Mouse (Mus musculus) c-Kit-positive CD71-positive TER-119-positive erythroid progenitor cells, embryonic 14.5 days (primary cell): Measurements from ENCODE around the gene Rnf31.

Source experiments
- DNase-seq: peaks from one replicate; pipeline ENCODE4 v3.0.0-alpha.2; 2013; ENCODE audit warnings: low spot score

Rnf31 gene

DNA sequence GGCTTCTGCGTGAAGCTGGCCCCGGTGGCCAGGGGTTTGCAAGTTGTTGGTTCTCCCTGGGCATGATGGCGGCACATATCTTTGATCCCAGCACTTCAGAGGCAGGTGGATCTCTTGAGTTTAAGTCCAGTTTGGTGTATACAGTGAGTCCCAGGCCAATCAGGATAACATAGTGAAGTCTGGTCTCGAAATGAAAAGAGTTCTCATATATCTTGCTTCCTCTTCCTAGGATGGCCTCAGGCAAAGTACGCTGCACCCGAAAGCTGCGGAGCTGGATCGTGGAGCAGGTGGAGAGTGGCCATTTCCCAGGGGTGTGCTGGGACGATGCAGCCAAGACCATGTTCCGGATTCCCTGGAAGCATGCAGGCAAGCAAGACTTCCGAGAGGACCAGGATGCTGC is 13.3 kb downstream of the Rnf31 start:
- no peak for DNase-seq

DNA sequence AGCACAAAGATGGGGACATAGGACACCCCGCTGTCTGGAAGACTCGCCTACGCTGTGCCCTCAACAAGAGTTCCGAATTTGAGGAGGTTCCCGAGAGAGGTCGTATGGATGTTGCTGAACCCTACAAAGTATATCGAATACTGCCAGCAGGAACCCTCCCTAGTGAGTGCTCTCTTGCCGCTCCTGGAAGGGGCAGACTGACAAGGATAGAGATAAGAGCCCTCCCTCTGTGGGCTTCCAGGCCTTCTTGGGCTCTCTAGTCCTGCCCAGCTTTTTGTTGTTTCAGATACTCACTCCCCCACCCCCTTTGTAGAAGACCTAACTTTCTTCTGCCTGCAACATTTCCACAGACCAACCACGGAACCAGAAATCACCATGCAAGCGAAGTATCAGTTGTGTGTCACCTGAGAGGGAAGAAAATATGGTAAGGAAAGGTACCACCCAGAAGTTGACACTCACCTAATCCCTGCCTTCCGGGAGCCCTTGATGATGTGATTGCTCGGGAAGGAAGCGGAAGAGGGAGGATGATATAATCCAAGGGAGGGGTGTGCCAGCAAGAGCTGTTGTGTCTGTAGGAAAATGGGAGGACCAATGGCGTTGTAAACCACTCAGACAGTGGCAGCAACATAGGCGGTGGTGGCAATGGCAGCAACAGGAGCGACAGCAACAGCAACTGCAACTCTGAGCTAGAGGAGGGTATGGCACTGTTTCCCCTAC is 14.4 kb downstream of the Rnf31 start:
- no peak for DNase-seq

DNA sequence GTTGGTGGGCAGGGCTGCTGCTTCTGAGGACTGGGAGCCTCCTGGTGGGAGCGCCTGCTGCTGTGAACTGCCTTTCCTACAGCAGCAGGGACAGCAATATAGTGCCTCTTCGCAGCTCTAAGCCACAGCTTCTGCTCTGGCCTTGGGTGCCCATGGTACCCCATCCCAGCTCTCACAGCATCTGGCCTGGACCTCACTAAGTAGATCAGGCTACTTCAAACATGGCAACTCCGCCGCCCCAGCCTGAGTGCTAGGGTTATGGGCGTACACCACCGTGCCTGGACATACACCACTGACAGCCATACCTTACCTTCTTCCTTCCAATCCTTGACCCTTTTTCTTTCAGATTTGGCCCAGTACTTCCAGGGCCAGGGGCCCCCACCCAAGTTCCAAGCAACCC is 16.8 kb downstream of the Rnf31 start:
- DNase-seq: no peak

DNA sequence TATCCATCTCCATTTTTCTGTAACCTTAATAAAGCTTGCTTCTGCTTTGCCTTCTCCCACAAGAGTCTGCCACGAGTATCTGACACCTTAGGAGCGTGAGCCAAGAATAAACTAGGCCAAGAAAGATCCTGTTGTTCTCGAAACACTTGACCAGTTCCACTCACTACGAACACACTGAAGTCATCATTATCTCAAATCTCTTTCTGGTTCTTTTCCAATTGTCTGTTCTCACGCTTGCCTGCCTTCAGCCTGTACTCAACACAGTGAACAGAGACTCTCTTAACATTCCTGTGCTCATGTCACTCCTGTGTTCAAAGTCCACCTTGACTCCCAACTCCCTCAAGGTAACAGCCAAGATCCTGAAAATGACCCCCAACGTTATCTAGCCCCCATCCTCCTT is 21.8 kb downstream of the Rnf31 start:
- no peak for DNase-seq

- peak; percentile 80 for DNase-seq
Measured at GRCm38 (mm10) chr14:55614565-55615178, 23.2 kb downstream of the Rnf31 start.

DNA sequence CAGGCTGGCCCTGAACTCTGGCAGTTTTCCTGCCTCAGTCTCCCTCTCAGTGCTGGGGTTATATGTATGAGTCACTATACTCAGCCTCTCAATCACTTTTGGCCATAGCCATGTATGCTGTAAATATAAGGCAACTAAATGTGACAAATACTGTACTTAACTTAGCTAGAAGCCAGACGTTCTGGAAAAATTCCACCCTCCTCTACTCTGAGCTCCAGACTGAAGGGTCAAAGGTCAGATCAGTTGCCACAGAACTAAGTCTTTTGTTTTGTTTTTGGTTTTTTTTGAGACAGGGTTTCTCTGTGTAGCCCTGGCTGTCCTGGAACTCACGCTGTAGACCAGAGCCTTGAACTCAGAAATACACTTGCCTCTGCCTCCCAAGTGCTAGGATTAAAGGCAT is 24.4 kb downstream of the Rnf31 start:
- DNase-seq: no peak

GRCm38 (mm10) chr14:55616844-55617243 is 25.3 kb downstream of the Rnf31 start:
- DNase-seq: no peak

DNA sequence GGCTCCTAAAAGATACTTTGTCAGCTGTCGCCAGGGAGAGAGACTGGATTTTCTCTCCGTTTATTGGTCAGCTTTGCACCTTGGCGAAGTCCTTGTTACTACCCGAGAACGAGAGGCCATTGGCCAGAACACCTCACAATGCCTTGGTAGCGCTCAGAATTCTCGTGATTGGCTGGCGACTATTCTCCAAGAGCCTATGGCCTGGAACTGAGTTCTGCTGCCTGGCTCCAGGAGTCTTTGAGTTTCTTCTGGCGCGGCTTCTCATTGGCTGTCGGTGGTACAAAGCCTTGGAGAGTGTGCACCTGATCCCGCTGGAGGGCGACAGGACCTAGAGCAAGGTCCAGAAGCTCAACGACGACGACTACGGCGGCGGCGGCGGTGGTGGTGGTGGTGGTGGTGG is 26.3 kb downstream of the Rnf31 start, which contains the start of gene Rec8:
Gene Rec8, plus strand, starts transcription at position 216 of the 400 bp plus-strand sequence.
- no peak for DNase-seq

GRCm38 (mm10) chr14:55618486-55619195 is 27.1 kb downstream of the Rnf31 start:
- peak; percentile 67 for DNase-seq

GRCm38 (mm10) chr14:55628077-55628827 is 36.7 kb downstream of the Rnf31 start:
- DNase-seq: no peak

GRCm38 (mm10) chr14:55629312-55629711 is 37.8 kb downstream of the Rnf31 start:
- DNase-seq: no peak

DNA sequence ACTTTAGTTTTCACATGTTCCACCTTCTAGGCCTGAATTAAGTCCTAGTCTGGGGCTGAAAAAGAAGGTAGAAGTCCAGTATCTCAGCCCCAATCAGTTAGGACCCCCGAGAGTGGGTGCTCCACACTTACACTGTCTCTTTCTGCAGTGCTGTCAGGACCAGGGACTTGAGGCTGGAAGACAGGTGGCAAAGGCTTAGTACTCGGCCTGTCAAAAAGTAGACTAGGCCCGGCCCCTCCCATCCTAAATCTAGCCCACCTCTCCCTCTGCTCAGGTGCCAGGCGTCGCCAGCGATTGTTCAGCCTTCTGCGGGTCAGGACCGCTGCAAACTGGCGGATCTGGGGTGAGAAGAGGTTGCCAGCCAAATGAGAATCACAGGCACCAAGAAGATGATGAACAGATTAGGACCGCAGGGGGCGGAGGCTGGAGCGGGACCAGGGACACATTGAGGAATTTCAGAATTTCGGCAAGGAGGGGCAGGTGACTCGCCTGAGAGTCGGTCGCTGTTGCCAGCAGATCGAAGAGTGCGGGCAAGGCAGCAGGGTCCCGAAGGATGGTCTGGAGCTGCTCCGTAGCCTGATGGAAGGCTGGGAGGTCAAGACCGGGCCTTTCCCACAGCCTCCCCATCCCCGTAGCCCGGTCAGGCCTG is 43.5 kb downstream of the Rnf31 start:
- no peak for DNase-seq

GRCm38 (mm10) chr14:55635523-55636007 is 44.1 kb downstream of the Rnf31 start, which contains the start of gene Ipo4:
Ipo4 (minus strand) TSS chr14:55635957.
- peak; percentile 76 for DNase-seq

DNA sequence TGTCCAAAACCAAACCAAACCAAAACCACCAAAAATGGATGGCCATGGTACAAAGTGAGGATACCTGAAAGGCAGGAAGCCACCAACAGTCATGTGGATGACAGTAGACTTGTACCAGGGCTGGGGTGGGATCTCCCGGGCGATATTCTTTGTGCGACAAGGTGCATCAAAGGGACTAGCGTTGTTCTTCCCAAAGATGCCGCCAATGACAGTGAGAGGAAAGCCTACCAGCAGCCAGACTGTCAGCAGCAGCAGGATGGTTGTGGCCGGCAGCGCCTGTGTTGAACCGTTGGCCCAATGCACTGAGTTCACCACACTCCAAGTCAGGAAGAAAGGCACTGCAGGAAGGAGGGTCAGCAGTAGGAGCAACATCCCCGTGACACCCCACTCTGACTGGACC is 46.3 kb downstream of the Rnf31 start, which contains the start of gene Gm49378:
Gene Gm49378, minus strand, starts transcription at position 101 of the 400 bp plus-strand sequence.
- DNase-seq: no peak

GRCm38 (mm10) chr14:55640816-55641215 is 49.3 kb downstream of the Rnf31 start:
- DNase-seq: no peak

DNA sequence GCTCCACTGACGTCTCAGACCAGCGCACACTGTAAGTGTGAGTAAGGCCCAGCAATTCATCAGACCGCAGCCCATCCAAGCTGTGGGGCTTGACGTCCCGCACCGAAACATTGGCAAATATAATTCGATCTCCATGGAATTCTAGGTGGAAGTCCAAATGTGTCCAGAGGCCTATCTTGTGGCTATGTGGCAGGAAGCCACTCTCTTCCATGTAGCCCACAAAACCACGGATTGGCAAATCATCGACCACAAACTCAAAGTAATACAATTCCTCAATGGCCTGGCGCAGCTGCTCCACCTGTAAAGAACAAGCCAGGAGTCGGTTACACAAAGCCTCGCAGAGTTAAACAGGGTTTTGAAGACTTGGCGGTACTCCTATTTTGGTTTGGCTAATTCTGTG is 49.8 kb downstream of the Rnf31 start:
- no peak for DNase-seq

DNA sequence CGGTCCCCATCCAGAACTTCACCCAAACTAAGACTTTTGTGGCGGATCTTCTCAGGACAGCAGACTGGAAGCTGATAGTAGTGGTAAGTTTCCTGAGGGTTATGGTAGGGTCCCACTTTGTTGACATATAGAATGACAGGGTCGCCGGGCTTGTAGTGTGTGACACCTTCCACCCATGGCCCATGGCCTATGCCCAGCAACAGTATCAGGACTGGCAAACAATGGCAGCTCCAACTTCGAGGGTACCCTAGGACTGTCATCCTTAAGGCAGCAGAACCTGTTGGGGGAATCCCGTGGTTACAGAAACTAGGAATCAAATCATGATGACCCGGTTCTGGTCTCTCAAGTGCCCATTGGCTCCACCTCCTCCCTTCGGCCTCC is 51.2 kb downstream of the Rnf31 start:
- DNase-seq: no peak

GRCm38 (mm10) chr14:55643060-55643907 is 51.8 kb downstream of the Rnf31 start, which contains the start of gene Tm9sf1:
Tm9sf1 (minus strand) TSS chr14:55643806.
- peak; percentile 75 for DNase-seq

DNA sequence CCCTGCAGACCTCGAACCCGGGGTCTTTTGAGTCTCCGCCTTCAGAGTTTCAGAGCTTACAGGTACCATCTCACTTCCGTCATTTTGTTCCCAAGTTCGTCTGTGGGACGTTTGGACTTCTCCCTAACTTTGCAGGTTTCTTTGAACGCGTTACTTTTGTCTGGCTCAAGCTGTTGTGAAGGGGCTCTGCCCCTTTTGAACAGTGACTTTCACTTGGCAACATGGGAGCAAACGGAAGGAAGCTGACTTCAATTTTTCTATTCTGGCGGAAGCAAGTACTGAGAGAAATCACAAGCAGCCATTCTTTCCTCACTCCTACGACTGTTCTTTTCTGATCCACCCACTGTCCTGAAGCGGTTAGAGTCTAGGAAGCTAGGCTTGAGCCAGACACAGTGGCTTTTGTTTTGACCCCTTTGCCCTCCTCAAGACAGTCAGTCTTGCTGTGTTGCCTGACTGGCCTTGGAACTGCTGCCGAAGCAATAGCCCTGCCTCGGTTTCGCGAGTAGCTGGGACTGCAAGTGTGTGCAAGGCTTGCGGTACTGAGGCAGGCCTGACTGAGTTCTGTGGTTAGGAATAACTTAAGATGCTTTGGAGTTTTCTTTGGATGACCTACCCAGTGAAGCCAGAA is 52.9 kb downstream of the Rnf31 start:
- no peak for DNase-seq

DNA sequence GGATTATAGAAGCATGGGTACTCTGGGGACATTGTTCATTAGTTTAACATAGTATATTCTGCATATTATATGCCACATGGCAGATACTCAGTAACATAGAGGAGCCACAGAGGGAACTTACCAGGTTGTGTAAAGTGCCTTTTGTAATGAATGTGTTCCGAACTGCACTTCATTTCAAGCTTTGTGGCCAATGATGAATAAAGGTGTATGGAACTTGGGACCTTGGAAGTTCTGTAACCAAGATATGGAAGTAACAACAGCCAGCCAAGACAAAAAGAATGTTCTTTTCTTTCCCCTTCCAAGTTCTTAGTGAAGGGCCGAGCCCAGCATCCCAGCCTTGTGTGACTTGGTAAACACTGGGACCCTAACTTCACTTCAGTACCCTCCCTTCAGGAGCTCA is 58.4 kb downstream of the Rnf31 start, which contains the start of gene Tssk4:
Gene Tssk4, plus strand, starts transcription at position 301 of the 400 bp plus-strand sequence.
- no peak for DNase-seq
